Mouse (Mus musculus) lung, adult 2 months (tissue): Measurements from ENCODE around the gene B130006D01Rik.

ENCODE experiments used
- CTCF ChIP-seq: fragments of 200-500 bp; IDR thresholded peaks from 2 replicates; pipeline ENCODE4 v1.5.1; 2011; ENCODE audit warnings: mild to moderate bottlenecking, low read length, control low read depth; ENCODE audit not compliant: insufficient read depth
- POLR2A ChIP-seq: fragments of 200-500 bp; IDR thresholded peaks from 2 replicates; pipeline ENCODE4 v1.6.1; 2011; ENCODE audit warnings: low read depth, mild to moderate bottlenecking, control low read depth, low read length, borderline replicate concordance; ENCODE audit errors: extremely low read depth

DNA sequence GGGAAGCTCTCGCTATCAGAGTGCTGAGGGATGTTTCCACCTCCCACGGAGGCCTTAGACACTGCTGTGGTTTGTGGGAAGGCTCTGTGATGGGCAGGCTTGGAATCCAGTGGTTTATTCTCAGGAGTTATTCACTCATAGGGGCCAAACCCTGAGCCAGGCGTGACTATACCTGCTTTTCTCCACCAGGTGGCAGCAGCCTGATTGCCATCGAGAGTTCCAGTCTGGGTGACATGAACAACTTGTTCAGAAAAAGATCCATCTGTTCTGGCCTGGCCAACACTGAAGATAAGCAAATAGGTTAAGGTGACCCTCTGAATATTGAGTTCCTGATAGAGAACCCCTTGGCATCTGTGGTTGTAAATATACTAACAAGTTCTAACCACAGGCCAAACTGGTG is 37.4 kb upstream of the B130006D01Rik start:
- TF ChIP-seq POLR2A (no peak), CTCF (peak; percentile 96)
